Mouse (Mus musculus) hematopoietic stem cell, adult 5-6 weeks (primary cell): ENCODE data around the gene Lct. TPM values are rescaled to one million over a fixed set of nuclear protein-coding genes. Genes with fewer than 3 reads are reported as not detected.
"Not testable (repeated sequence)": the region's sequence is repeated elsewhere in the genome, so short reads cannot be mapped to it uniquely, and the experiment has no call there.

Source experiments
- ATAC-seq, 2 experiments: fragments of 125-278 bp in 1 of 2; replicated peaks in 1 of 2; 2 replicates each; pipeline ENCODE4 v1.8.0; 2016 to 2017; ENCODE audit warnings: inconsistent platforms in 2 of 2, mild to moderate bottlenecking in 2 of 2, moderate number of reproducible peaks in 2 of 2, low read depth in 1 of 2, moderate TSS enrichment in 1 of 2; ENCODE audit not compliant: low FRiP score in 2 of 2, poor library complexity in 2 of 2, severe bottlenecking in 2 of 2, insufficient read depth in 1 of 2, low TSS enrichment in 1 of 2
- total RNA-seq: library from RNA; stranded (forward); fragments of 172-1452, 232-1000 nt; gene quantifications from 2 replicates; pipeline ENCODE4 v1.2.3, GENCODE M21; 2017

Gene Lct
- total RNA-seq, result 0.10 and 0.63 TPM in 2 replicates

DNA sequence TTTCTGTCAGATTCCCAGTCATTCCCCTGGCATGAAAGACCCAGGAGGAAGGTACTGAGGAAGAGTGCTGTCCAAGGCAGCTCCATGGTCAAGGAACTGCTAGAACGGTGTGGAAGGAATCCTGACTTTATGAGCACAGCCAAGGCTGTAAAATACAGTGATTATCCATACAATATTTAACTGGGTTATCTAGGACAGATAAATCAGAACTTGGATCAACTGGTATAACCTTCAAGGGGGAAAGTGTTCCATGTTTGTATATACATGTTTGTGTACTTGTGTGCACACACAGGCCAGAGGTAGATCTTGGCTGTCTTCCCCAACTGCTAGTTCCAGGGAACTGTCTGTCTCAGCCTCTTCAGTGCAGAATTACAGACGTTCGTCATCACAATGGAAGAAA lies at the start of gene Lct:
Gene Lct, minus strand, starts transcription at position 101 of the 400 bp plus-strand sequence.
- no peak for ATAC-seq

DNA sequence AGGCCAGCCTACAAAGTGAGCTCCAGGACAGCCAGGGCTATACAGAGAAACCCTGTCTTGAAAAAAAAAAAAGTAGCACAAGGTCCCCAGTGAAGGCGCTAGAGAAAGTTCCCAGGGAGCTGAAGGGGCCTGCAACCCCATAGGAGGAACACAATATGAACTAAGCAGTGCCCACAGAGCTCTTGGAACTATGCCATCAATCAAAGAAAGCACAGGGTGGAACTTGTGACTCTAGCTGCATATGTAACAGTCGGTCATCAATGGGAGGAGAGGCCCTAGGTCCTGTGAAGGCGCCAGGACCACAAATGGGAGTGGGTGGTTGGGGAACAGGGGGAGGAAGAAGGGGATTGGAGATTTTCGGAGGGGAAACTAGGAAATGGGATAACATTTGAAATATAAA lies 48.7 kb upstream of the Lct start:
- ATAC-seq, result no peak

DNA sequence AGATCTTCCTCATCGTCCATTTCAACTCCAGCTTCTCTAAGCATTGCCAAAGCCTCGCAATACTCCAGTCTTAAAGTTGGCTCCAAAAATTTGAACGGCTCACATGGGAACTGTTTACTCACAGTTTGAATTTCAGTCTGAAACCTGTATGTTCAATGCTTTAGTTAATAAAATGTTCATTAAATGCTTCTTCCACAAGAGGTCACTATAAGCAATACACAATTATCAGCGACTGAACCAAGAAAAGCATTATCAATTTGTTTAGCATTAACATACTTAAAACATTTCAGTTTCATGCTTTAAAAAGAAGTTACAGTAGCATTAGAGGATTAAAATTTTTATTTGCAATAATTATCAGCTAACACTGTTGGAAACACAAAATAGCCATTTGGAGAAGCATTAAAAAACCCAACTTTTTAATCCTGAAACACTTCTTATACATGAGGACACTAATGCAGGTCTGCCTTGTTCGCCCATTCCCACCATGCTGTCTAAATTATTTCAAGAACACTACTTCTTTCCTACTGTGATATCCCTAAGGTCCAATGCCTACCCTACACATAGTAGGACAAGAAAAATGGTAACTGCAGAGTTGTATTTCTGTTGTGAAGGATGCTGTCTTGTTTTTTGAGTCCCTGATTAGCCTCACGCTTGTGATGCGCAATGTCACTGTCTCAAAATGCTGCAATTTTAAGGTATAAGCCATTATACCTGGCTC lies 44.2 kb upstream of the Lct start:
- peak in 1 of 2 experiments; percentile 17; a peak in 1 of 4 replicates for ATAC-seq

DNA sequence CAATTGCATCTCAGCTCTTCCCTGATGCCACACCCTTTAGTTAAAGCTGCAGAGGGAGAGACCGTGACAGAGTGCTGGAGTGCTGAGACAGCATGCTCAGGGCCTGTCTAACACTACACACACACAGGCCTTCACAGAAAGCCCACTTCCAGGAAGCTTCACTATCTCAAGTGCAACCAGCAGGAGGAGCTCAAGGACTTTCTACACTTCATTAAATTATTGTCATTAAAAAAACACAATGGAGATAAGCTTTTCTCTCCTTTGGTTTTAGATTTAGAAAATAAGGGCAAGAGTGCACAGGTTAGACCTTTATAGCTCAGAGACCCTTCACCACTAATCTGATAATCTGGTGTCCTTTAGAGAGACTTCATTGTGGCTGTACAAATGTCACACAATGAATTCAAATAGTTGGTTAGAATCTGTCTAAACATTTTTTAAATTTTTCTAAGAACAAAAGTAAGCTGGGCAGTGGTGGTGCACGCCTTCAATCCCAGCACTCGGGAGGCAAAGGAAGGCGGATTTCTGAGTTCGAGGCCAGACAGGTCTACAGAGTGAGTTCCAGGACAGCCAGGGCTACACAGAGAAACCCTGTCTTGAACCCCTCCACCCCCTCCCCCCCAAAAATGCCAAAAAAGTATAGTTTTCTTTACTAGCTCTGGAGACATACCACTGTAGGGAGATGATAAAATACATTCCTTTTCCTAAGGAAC lies 40.8 kb upstream of the Lct start:
- ATAC-seq, result peak; percentile 84 to 89

DNA sequence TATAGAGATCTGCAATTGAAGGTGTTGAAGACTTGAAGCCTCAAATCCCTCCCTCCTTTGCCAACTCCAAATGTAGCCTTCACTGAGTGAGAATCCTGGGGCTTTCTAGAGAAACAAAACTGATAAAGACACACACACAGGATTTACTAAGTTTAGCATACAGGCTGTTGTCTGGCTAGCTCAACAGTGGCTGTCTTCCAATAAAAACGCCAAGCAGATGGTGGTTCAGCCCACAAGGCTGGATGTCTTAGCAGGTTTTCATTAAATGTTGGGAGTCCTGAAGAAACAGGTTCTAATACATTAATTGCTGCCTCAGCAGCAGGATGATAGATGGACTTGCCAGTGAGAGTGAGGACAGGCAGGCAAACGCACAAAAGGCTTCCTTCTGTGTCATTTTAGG lies 32.5 kb upstream of the Lct start:
- ATAC-seq, result no peak

- ATAC-seq, result peak; percentile 93 to 95
Observed at GRCm38 (mm10) chr1:128359554-128360376, 31.6 kb upstream of the Lct start, which contains the start of gene Mcm6. Mcm6 (minus strand) TSS chr1:128359664.

GRCm38 (mm10) chr1:128358916-128359553 lies 30.9 kb upstream of the Lct start:
- peak in 1 of 2 experiments; percentile 6; a peak in 2 of 4 replicates for ATAC-seq

- ATAC-seq, result no peak
Observed at GRCm38 (mm10) chr1:128358276-128358675, 30.2 kb upstream of the Lct start.

DNA sequence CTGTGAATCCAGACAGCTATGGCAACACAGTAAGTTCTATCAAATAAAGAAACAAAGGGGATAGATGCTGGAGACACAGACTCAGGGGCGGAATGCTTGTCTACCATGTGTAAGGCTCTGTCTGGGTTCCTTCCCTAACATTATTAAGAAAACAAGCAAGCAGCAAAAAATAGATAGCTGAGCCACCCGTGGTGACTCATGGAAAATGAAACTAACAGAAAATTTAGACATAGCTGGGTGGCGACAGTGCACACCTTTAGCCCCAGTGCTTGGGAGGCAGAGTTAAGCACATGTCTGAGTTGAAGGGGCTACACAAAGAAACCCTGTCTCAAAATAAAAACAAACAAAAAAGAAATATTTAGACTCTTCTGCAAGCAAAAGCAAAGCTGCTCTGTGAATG lies 29.3 kb upstream of the Lct start:
- ATAC-seq, result peak in 1 of 2 experiments; percentile 11; a peak in 1 of 4 replicates

GRCm38 (mm10) chr1:128353092-128353491 lies 25.0 kb upstream of the Lct start:
- no peak for ATAC-seq

DNA sequence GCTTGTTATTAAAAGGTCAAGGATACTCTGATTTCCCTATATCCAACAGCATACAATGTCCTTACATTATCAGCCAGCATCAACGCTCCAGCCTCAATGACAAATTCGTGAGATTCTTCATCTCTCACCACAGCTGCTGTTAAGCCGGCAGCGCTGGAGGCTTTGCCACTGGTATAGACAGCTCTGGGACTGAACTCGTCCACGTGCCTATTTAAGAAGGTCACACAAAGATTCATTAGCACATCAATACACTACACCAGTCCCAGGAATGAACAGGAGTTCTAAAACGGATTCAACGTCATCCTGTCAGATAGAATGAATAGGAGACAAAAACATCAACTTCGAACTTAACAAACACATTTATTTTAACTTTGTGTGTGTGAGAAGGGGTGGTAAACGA lies 16.1 kb upstream of the Lct start:
- no peak for ATAC-seq

GRCm38 (mm10) chr1:128337708-128338320 lies 9.7 kb upstream of the Lct start:
- ATAC-seq, result no peak

DNA sequence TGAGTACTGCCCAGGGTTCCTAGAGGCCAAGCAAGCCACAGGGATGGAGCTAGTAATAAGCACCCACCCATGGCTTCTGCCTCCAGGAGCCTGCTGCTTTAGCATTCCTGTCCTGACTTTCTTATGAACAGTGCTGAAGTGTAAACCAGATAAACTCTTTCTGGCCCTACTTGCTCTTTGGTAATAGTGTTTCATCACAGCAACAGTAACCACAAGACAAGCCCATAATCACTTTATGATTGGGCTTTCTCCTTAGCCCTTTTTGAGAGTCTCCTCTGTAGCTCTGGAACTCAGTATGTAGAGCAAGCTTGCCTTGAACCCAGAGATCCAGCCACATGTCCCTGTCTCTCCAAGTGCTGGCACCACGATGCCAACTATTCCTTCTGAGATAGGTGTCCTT lies 2.2 kb upstream of the Lct start:
- ATAC-seq, result no peak; a peak in 1 of 4 replicates

DNA sequence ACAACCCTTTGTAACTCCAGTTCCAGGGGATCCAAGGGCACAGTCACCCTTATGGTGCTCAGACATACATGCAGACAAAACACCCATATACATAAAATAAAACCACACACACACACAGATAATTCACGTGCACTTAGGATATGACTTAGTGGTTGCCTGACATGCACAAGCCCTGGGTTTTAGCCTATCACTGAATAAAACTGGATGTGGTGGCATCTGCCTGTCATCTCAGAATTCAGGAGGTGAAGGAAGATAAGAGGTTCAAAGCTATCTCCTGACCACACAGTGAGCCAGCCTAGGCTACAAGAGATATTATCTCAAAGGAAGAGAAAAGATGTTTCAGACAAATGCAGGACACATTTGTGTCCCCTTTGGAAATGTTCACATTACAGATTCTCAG lies 953 bp downstream of the Lct start:
- ATAC-seq, result no peak

DNA sequence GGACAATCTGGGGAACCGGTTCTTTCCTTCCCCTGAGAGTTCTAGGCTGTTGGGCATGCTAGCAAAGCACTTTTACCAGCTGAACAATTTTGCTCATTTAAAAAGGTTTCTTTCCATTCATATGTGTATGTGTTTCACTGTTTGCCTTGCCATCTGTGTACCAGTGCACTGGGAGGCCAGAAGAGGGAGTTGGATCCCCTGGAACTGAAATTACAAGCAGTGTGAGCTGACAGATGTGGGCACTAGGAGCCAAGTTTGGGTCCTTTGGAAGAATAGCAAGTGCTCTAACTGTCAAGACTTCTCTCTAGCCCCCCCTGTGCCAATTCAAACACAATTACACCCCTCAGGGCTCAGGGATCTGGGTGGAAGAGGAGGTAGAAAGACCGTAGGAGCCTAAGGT lies 3.3 kb downstream of the Lct start:
- no peak for ATAC-seq

DNA sequence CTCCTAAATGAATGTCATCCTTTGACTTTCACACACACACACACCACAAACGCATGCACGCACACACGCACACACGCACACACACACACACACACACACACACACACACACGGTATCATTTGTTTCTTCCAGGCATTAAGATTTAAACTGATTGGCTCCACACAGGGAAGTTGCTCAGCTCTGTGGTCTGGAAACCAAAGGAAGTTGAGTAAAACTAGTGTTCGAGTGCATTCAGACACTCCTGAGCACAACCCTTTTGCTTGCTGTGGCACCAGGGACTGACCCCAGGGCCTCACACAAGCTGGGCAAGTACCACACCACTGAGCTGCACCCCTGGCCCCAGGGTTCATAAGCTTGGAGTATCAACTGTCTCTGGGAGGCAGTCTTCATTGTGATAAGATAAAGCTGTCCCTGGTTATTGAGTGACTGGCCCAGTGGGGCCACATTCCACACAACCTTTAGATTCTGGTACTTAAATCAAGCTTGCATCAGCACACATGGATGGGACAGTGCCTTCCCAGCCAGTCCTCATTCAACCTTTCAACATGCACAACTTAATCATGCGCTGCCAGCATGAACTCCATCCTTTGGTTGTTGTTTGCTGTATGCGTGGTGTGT lies 5.0 kb downstream of the Lct start:
- peak; percentile 78 to 85; a peak in 2 of 4 replicates for ATAC-seq

- ATAC-seq, result not testable (repeated sequence)
Observed at GRCm38 (mm10) chr1:128319266-128319665, 8.9 kb downstream of the Lct start.
